Mouse (Mus musculus) urinary bladder, postnatal 10 days (tissue): ENCODE measurements around the gene Pin1rt1.

ENCODE experiments used
- DNase-seq: peaks from one replicate; pipeline ENCODE4 v3.0.0; 2022; ENCODE audit warnings: low spot score

The Pin1rt1 gene

GRCm38 (mm10) chr2:104716279-104716678 is at the start of gene Pin1rt1:
TSS of gene Pin1rt1 (minus strand) at chr2:104716379.
- DNase-seq = no peak

GRCm38 (mm10) chr2:104764018-104764417 is 47.8 kb upstream of the Pin1rt1 start:
- no peak for DNase-seq

- no peak for DNase-seq
Measured at GRCm38 (mm10) chr2:104763134-104763703, 47.0 kb upstream of the Pin1rt1 start.

- no peak for DNase-seq
Measured at GRCm38 (mm10) chr2:104750611-104751010, 34.4 kb upstream of the Pin1rt1 start.

- no peak for DNase-seq
Measured at GRCm38 (mm10) chr2:104748652-104749183, 32.5 kb upstream of the Pin1rt1 start.

- no peak for DNase-seq
Measured at GRCm38 (mm10) chr2:104746251-104746650, 30.1 kb upstream of the Pin1rt1 start.

- DNase-seq = no peak
Measured at GRCm38 (mm10) chr2:104743971-104744370, 27.8 kb upstream of the Pin1rt1 start.

GRCm38 (mm10) chr2:104743160-104743559 is 27.0 kb upstream of the Pin1rt1 start:
- no peak for DNase-seq

GRCm38 (mm10) chr2:104742741-104743064 is 26.5 kb upstream of the Pin1rt1 start, which contains the start of gene Depdc7:
TSS of gene Depdc7 (minus strand) at chr2:104742878.
- DNase-seq = peak; percentile 70

- no peak for DNase-seq
Measured at GRCm38 (mm10) chr2:104741896-104742740, 25.9 kb upstream of the Pin1rt1 start.

- DNase-seq = no peak
Measured at GRCm38 (mm10) chr2:104741015-104741758, 25.0 kb upstream of the Pin1rt1 start.

GRCm38 (mm10) chr2:104740248-104740949 is 24.2 kb upstream of the Pin1rt1 start:
- DNase-seq = no peak

- DNase-seq = no peak
Measured at GRCm38 (mm10) chr2:104739691-104740090, 23.5 kb upstream of the Pin1rt1 start.

- DNase-seq = no peak
Measured at GRCm38 (mm10) chr2:104736241-104736640, 20.1 kb upstream of the Pin1rt1 start.

GRCm38 (mm10) chr2:104732562-104733256 is 16.5 kb upstream of the Pin1rt1 start:
- no peak for DNase-seq

GRCm38 (mm10) chr2:104732033-104732444 is 15.9 kb upstream of the Pin1rt1 start:
- no peak for DNase-seq

GRCm38 (mm10) chr2:104727369-104727768 is 11.2 kb upstream of the Pin1rt1 start:
- DNase-seq = no peak

- no peak for DNase-seq
Measured at GRCm38 (mm10) chr2:104722021-104722420, 5.8 kb upstream of the Pin1rt1 start.

- DNase-seq = no peak
Measured at GRCm38 (mm10) chr2:104717827-104718226, 1.6 kb upstream of the Pin1rt1 start.

- no peak for DNase-seq
Measured at GRCm38 (mm10) chr2:104717231-104717735, 1.1 kb upstream of the Pin1rt1 start.

GRCm38 (mm10) chr2:104714254-104714691 is 1.9 kb downstream of the Pin1rt1 start:
- DNase-seq = no peak
